Comparison of ENCODE assay signal across 9 mouse cellular contexts in the genomic region with DNA sequence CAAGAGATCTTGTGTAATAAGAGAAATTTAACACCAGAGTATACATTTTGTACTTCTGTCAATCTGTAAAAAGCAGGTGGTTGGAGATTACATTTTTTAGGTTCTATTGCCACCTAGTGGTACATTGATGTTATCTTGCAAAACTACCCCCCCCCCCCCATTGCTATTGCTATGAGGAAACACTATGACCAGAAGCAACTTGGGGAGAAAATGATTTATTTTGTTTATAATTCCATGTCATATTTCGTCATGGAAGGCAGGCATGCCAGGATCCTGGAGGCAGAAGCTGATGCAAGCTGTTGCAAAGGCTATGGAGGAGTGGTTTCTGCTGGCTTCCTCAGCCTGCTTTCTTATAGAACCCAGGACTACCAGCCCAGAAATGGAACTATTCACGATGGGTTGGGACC.
DNase-seq lines count a peak whose midpoint lies in the region; ATAC-seq and TF ChIP-seq lines count a peak whose summit lies in the region.
"Had no signal": no experiment of that assay in that cellular context is flagged by ENCODE, and none has a peak within 500 bp of the region (broad histone marks: within the 10 kb centered on the region; RNA-seq: fewer than 3 reads in every experiment).

No protein-coding gene starts in this region.

- H3K36me3 ChIP-seq in heart, postnatal 0 days (replicated peaks; ENCODE audit: control insufficient read depth, insufficient read depth, low read length): no peaks in the 10 kb centered on the region
- H3K36me3 ChIP-seq in forebrain, embryonic 13.5 days (ENCODE audit: poor library complexity, severe bottlenecking): no peaks in the 10 kb centered on the region
- H3K36me3 ChIP-seq: midbrain, embryonic 12.5 days had no signal

- no peak for ATAC-seq in heart, postnatal 0 days (ENCODE audit: insufficient read depth, low read depth)
- no peak for ATAC-seq in forebrain, embryonic 13.5 days
- ATAC-seq in erythroblast, adult 5-6 weeks (replicated peaks; ENCODE audit: low FRiP score, poor library complexity, severe bottlenecking): no peak

- TF ChIP-seq EP300 in heart, postnatal 0 days (IDR thresholded peaks at IDR 0.05; ENCODE audit: low read depth): no peak

- H3K4me3 ChIP-seq in heart, postnatal 0 days (ENCODE audit: low read depth, low read length): no peak overlapping the region
- no peak overlapping the region for H3K4me3 ChIP-seq in lung, adult 2 months (replicated peaks; ENCODE audit: extremely low read depth, low read depth, low read length)
- no peak overlapping the region for H3K4me3 ChIP-seq in forebrain, embryonic 13.5 days
- H3K4me3 ChIP-seq: midbrain, embryonic 12.5 days had no signal

- no peak overlapping the region for H3K4me2 ChIP-seq in heart, postnatal 0 days (ENCODE audit: low read depth, low read length)
- H3K4me2 ChIP-seq in forebrain, embryonic 13.5 days: no peak overlapping the region
- H3K4me2 ChIP-seq: midbrain, embryonic 12.5 days had no signal

- no peaks in the 10 kb centered on the region for H3K27me3 ChIP-seq in heart, postnatal 0 days (ENCODE audit: control insufficient read depth, insufficient read depth, low read length)
- H3K27me3 ChIP-seq in forebrain, embryonic 13.5 days: no peaks in the 10 kb centered on the region
- H3K27me3 ChIP-seq: midbrain, embryonic 12.5 days had no signal

- no peak overlapping the region for H3K9ac ChIP-seq in heart, postnatal 0 days (replicated peaks; ENCODE audit: low read depth, low read length)
- no peak overlapping the region for H3K9ac ChIP-seq in forebrain, embryonic 13.5 days
- H3K9ac ChIP-seq: midbrain, embryonic 12.5 days had no signal

- H3K9me3 ChIP-seq in heart, postnatal 0 days (replicated peaks; ENCODE audit: control insufficient read depth, low read length): no peaks in the 10 kb centered on the region
- H3K9me3 ChIP-seq in forebrain, embryonic 13.5 days (replicated peaks): no peaks in the 10 kb centered on the region
- H3K9me3 ChIP-seq: midbrain, embryonic 12.5 days had no signal

- TF ChIP-seq POLR2A in lung, adult 2 months (IDR thresholded peaks at IDR 0.05; ENCODE audit: borderline replicate concordance, extremely low read depth, low read depth, low read length): no peak

- TF ChIP-seq CTCF in heart, postnatal 0 days (IDR thresholded peaks at IDR 0.05; ENCODE audit: low read depth): peak; percentile 31; the same call in 1 of the 2 replicates
- no peak for TF ChIP-seq CTCF in lung, adult 2 months (IDR thresholded peaks at IDR 0.05; ENCODE audit: insufficient read depth, low read length)

- no peaks in the 10 kb centered on the region for H3K4me1 ChIP-seq in heart, postnatal 0 days (ENCODE audit: control insufficient read depth, insufficient read depth)
- no peaks in the 10 kb centered on the region for H3K4me1 ChIP-seq in lung, adult 2 months (ENCODE audit: control insufficient read depth, insufficient read depth, low read length)
- no peaks in the 10 kb centered on the region for H3K4me1 ChIP-seq in forebrain, embryonic 13.5 days
- H3K4me1 ChIP-seq: midbrain, embryonic 12.5 days had no signal

- no peak overlapping the region for H3K27ac ChIP-seq in heart, postnatal 0 days (ENCODE audit: low read depth)
- H3K27ac ChIP-seq in forebrain, embryonic 13.5 days: no peak overlapping the region
- H3K27ac ChIP-seq: midbrain, embryonic 12.5 days had no signal

- DNase-seq in heart, postnatal 0 days (ENCODE audit: low spot score): peak; percentile 11
- no peak for DNase-seq in heart, adult 11 months
- DNase-seq in A20 (ENCODE audit: low read depth, low spot score): peak; percentile 55
- peak; percentile 11 to 58 for DNase-seq in adrenal gland, postnatal 36 days
- peak; percentile 6 for DNase-seq in lung, adult 2 months
- no peak for DNase-seq in spleen, postnatal 36 days (ENCODE audit: low spot score in 2 of 2)

- 32% methylated on average over 2 of the region's 2 CpGs for WGBS in heart, postnatal 0 days
- WGBS in lung, adult 2 months: 29% methylated on average over 2 of the region's 2 CpGs
- 69% methylated on average over 2 of the region's 2 CpGs for WGBS in forebrain, embryonic 13.5 days

Comparison
In these comparisons a context has a peak if more than half of its experiments do, and no peak if none do; other contexts are left out.
1. DNase-seq: peak in heart, postnatal 0 days (single experiment), A20 (single experiment), adrenal gland, postnatal 36 days (2 of 2) and lung, adult 2 months (single experiment); none in heart, adult 11 months (single experiment) and spleen, postnatal 36 days (0 of 2).